Mouse (Mus musculus): ENCODE measurements around the gene Mcemp1. TPM values are rescaled to one million over a fixed set of nuclear protein-coding genes. Genes with fewer than 3 reads are reported as not detected.

The Mcemp1 gene
- total and polyA plus RNA-seq, 3 experiments = not detected

GRCm38 (mm10) chr8:3676131-3676992 is 10.8 kb downstream of the Mcemp1 start, which contains the start of gene Trappc5:
Trappc5 (plus strand) TSS chr8:3676299.
- H3K79me2 ChIP-seq (ENCODE audit: control insufficient read depth, insufficient read depth, low read length, poor library complexity) = peaks cover 32% of the 10 kb centered on the region
- no peaks in the 10 kb centered on the region for H3K9me3 ChIP-seq (replicated peaks; ENCODE audit: insufficient read depth, low read length)
- peak within 1 kb of the TSS; percentile 98 for H3K9ac ChIP-seq (ENCODE audit: control insufficient read depth, low read depth, low read length, poor library complexity, severe bottlenecking)
- H3K27ac ChIP-seq (ENCODE audit: control insufficient read depth, low read depth, low read length) = peak within 1 kb of the TSS; percentile 87
- H3K4me3 ChIP-seq (ENCODE audit: control insufficient read depth in 1 of 2, insufficient read depth in 1 of 2, low read depth in 2 of 2, low read length in 2 of 2) = peak within 1 kb of the TSS; percentile 83 to 96
- no peaks in the 10 kb centered on the region for H3K27me3 ChIP-seq (ENCODE audit: control insufficient read depth in 1 of 2, insufficient read depth in 2 of 2, low read length in 2 of 2)
- peak; percentile 95 for DNase-seq (ENCODE audit: low read depth, low spot score)
- H3K4me1 ChIP-seq (ENCODE audit: control insufficient read depth in 1 of 2, insufficient read depth in 2 of 2, low read length in 2 of 2) = peaks cover 0 to 12% of the 10 kb centered on the region in 2 experiments; a peak in 2 of 4 replicates
- peaks cover 0 to 15% of the 10 kb centered on the region in 2 experiments; a peak in 2 of 4 replicates for H3K36me3 ChIP-seq (ENCODE audit: control insufficient read depth in 1 of 2, insufficient read depth in 2 of 2, low read length in 2 of 2)
- no peak for TF ChIP-seq E2F4 (IDR thresholded peaks at IDR 0.05; ENCODE audit: borderline replicate concordance, low read depth, low read length)
- peak; percentile 80 for TF ChIP-seq SMC3 (IDR thresholded peaks at IDR 0.05; ENCODE audit: low read depth, low read length)
- TF ChIP-seq MYC (IDR thresholded peaks at IDR 0.05; ENCODE audit: low read depth, low read length) = peak; percentile 94
- TF ChIP-seq USF1 (IDR thresholded peaks at IDR 0.05; ENCODE audit: low read depth, low read length) = peak; percentile 57; the same call in 1 of the 2 replicates
- TF ChIP-seq KAT2A (conservative IDR thresholded peaks at IDR 0.05; ENCODE audit: low read depth, low read length) = no peak; the same call in 1 of the 2 replicates
- no peak; the same call in 1 of the 2 replicates for TF ChIP-seq SIN3A (IDR thresholded peaks at IDR 0.05; ENCODE audit: low read length)
- peak; percentile 29; the same call in 1 of the 2 replicates for TF ChIP-seq ZNF384 (IDR thresholded peaks at IDR 0.05; ENCODE audit: low read depth, low read length)
- TF ChIP-seq UBTF (IDR thresholded peaks at IDR 0.05; ENCODE audit: borderline replicate concordance, insufficient read depth, low read depth, low read length) = no peak
- TF ChIP-seq ZC3H11A (IDR thresholded peaks at IDR 0.05; ENCODE audit: low read depth, low read length) = peak; percentile 59
- peak; percentile 94 for TF ChIP-seq BHLHE40 (IDR thresholded peaks at IDR 0.05; ENCODE audit: borderline replicate concordance, low read depth, low read length)
- TF ChIP-seq CHD1 (IDR thresholded peaks at IDR 0.05; ENCODE audit: low read depth, low read length) = no peak
- TF ChIP-seq MYB (IDR thresholded peaks at IDR 0.05; ENCODE audit: low read depth, low read length) = no peak
- peak; percentile 87 for TF ChIP-seq ELF1 (IDR thresholded peaks at IDR 0.05; ENCODE audit: low read depth, low read length)
- TF ChIP-seq MAFK (IDR thresholded peaks at IDR 0.05; ENCODE audit: borderline replicate concordance, low read depth, low read length) = no peak
- TF ChIP-seq GATA1 (IDR thresholded peaks at IDR 0.05; ENCODE audit: low read depth, low read length) = no peak
- peak; percentile 80 to 98 (median 95) for TF ChIP-seq CTCF (IDR thresholded peaks at IDR 0.05 in 2 of 3, conservative IDR thresholded peaks at IDR 0.05 in 1 of 3; ENCODE audit: control insufficient read depth in 1 of 3, insufficient read depth in 1 of 3, low read depth in 2 of 3, low read length in 3 of 3, poor library complexity in 1 of 3, severe bottlenecking in 1 of 3)
- no peak; the same call in 1 of the 2 replicates for TF ChIP-seq ETS1 (IDR thresholded peaks at IDR 0.05; ENCODE audit: low read depth, low read length)
- peak; percentile 88 for TF ChIP-seq NELFE (IDR thresholded peaks at IDR 0.05; ENCODE audit: low read depth, low read length)
- no peak for TF ChIP-seq RCOR1 (IDR thresholded peaks at IDR 0.05; ENCODE audit: low read depth, low read length)
- TF ChIP-seq RAD21 (IDR thresholded peaks at IDR 0.05; ENCODE audit: low read depth, low read length) = peak; percentile 90
- TF ChIP-seq POLR2AphosphoS5 (IDR thresholded peaks at IDR 0.05; ENCODE audit: borderline replicate concordance, low read depth, low read length) = no peak
- TF ChIP-seq TBP (IDR thresholded peaks at IDR 0.05; ENCODE audit: low read depth, low read length) = peak; percentile 68
- no peak for TF ChIP-seq USF2 (IDR thresholded peaks at IDR 0.05; ENCODE audit: borderline replicate concordance in 1 of 2, insufficient read depth in 1 of 2, low read depth in 1 of 2, low read length in 2 of 2)
- TF ChIP-seq TAL1 (IDR thresholded peaks at IDR 0.05; ENCODE audit: low read length) = no peak
- peak; percentile 66; the same call in 1 of the 2 replicates for TF ChIP-seq ZMIZ1 (IDR thresholded peaks at IDR 0.05; ENCODE audit: low read depth, low read length)
- TF ChIP-seq HCFC1 (IDR thresholded peaks at IDR 0.05; ENCODE audit: low read depth, low read length) = peak; percentile 90
- no peak for TF ChIP-seq GABPA (IDR thresholded peaks at IDR 0.05; ENCODE audit: low read depth, low read length)
- peak; percentile 91 for TF ChIP-seq MXI1 (IDR thresholded peaks at IDR 0.05; ENCODE audit: low read depth, low read length)
- no peak for TF ChIP-seq JUND (IDR thresholded peaks at IDR 0.05; ENCODE audit: low read depth, low read length)
- 0 out of 4 replicates have a peak, but pooled peaks of 1 of the 2 experiments have one; percentile 6 for TF ChIP-seq EP300 (IDR thresholded peaks at IDR 0.05; ENCODE audit: low read depth in 1 of 2, low read length in 2 of 2)
- no peak for TF ChIP-seq MEF2A (IDR thresholded peaks at IDR 0.05; ENCODE audit: extremely low read depth, insufficient replicate concordance, low read depth, low read length, poor library complexity, severe bottlenecking)
- TF ChIP-seq NRF1 (IDR thresholded peaks at IDR 0.05; ENCODE audit: insufficient read depth, low read depth, low read length, poor library complexity, severe bottlenecking) = peak; percentile 93
- peak; percentile 94 for TF ChIP-seq MAX (IDR thresholded peaks at IDR 0.05; ENCODE audit: low read length)
- peak; percentile 62 for TF ChIP-seq TCF12 (IDR thresholded peaks at IDR 0.05; ENCODE audit: low read depth, low read length)
